Comparison of ENCODE assay signal across 10 mouse cellular contexts in genomic region chr10:19893976-19894375, GRCm38 (mm10). TPM values are rescaled to one million over a fixed set of nuclear protein-coding genes. Genes with fewer than 3 reads are reported as not detected.
DNase-seq lines count a peak whose midpoint lies in the region; ATAC-seq and TF ChIP-seq lines count a peak whose summit lies in the region.
"Had no signal": no experiment of that assay in that cellular context is flagged by ENCODE, and none has a peak within 500 bp of the region (broad histone marks: within the 10 kb centered on the region; RNA-seq: fewer than 3 reads in every experiment).

No protein-coding gene starts in this region.

- intact Hi-C loops in left cerebral cortex, postnatal 4 days (cut with DNase I), result loop anchor here (10.0 kb wide), 2 partner anchors 179 to 399 kb away; partner anchors contain the start of gene Il20ra

- peaks cover 8% of the 10 kb centered on the region for H3K36me3 ChIP-seq in E14TG2a.4 (ENCODE audit: insufficient read depth, low read length)
- no peaks in the 10 kb centered on the region for H3K36me3 ChIP-seq in forebrain, postnatal 0 days (ENCODE audit: insufficient read depth)

- DNase-seq in kidney, adult 9 months, result peak; percentile 50
- no peak for DNase-seq in kidney, adult 11 months
- DNase-seq in adrenal gland, postnatal 36 days, result peak; percentile 45 to 57
- DNase-seq in forebrain, postnatal 0 days, result peak; percentile 70
- peak; percentile 45 for DNase-seq in left cerebral cortex, postnatal 4 days
- peak; percentile 63 for DNase-seq in retina, postnatal 1 day

- no peak overlapping the region for H3K4me3 ChIP-seq in E14TG2a.4 (replicated peaks; ENCODE audit: low read length)
- H3K4me3 ChIP-seq in forebrain, postnatal 0 days (ENCODE audit: low read depth, low read length), result no peak overlapping the region
- H3K4me3 ChIP-seq: embryonic facial prominence, embryonic 15.5 days; limb, embryonic 12.5 days had no signal

- no peaks in the 10 kb centered on the region for H3K9me3 ChIP-seq in E14TG2a.4 (ENCODE audit: low read length)
- no peaks in the 10 kb centered on the region for H3K9me3 ChIP-seq in forebrain, postnatal 0 days (ENCODE audit: low read length)
- H3K9me3 ChIP-seq: embryonic facial prominence, embryonic 15.5 days; limb, embryonic 12.5 days had no signal

- no peak overlapping the region for H3K27ac ChIP-seq in forebrain, postnatal 0 days (ENCODE audit: low read depth, low read length)
- H3K27ac ChIP-seq: embryonic facial prominence, embryonic 15.5 days; limb, embryonic 12.5 days had no signal

- H3K9ac ChIP-seq in forebrain, postnatal 0 days, result no peak overlapping the region
- H3K9ac ChIP-seq: embryonic facial prominence, embryonic 15.5 days; limb, embryonic 12.5 days had no signal

- no peak overlapping the region for H3K4me2 ChIP-seq in forebrain, postnatal 0 days (ENCODE audit: low read depth)
- H3K4me2 ChIP-seq: embryonic facial prominence, embryonic 15.5 days; limb, embryonic 12.5 days had no signal

- peak; percentile 83 for TF ChIP-seq CTCF in E14TG2a.4 (conservative IDR thresholded peaks at IDR 0.05; ENCODE audit: low read length)
- peak; percentile 85 for TF ChIP-seq CTCF in forebrain, postnatal 0 days (IDR thresholded peaks at IDR 0.05; ENCODE audit: low read depth)

- H3K27me3 ChIP-seq in E14TG2a.4 (ENCODE audit: insufficient read depth, low read length), result no peaks in the 10 kb centered on the region
- H3K27me3 ChIP-seq in forebrain, postnatal 0 days (ENCODE audit: insufficient read depth, low read length), result no peaks in the 10 kb centered on the region
- H3K27me3 ChIP-seq: embryonic facial prominence, embryonic 15.5 days; limb, embryonic 12.5 days had no signal

- peak; percentile 40; the same call in 1 of the 2 replicates for ATAC-seq in forebrain, postnatal 0 days
- no peak for ATAC-seq in erythroid progenitor cell, adult 5-6 weeks (replicated peaks; ENCODE audit: low FRiP score, poor library complexity, severe bottlenecking)

- 18% methylated on average over 4 of the region's 4 CpGs for WGBS in forebrain, postnatal 0 days

- peaks cover 20% of the 10 kb centered on the region for H3K4me1 ChIP-seq in E14TG2a.4 (replicated peaks; ENCODE audit: low read depth, low read length)
- H3K4me1 ChIP-seq in forebrain, postnatal 0 days (ENCODE audit: insufficient read depth), result no peaks in the 10 kb centered on the region
- H3K4me1 ChIP-seq: embryonic facial prominence, embryonic 15.5 days; limb, embryonic 12.5 days had no signal

RNA-seq across cellular contexts. Expression of gene Pex7, which starts 13.5 kb away (rescaled TPM):
- total RNA-seq in adrenal gland, postnatal 36 days (2021), result 10 to 100 TPM; 42.7 to 68.8 TPM
- total RNA-seq in forebrain, postnatal 0 days (2014; rRNA removed), result 26.5 and 38.2 TPM in 2 replicates
- polyA plus RNA-seq in forebrain, postnatal 0 days (2015; fragmentation: Nextera tagmentation; extraction: Ambion mirVana), result 31.2 and 33.8 TPM in 2 replicates
- 10 to 100 TPM; 19.4 to 20.7 TPM for total RNA-seq in left cerebral cortex, postnatal 4 days (2021)
- total RNA-seq in erythroid progenitor cell, adult 5-6 weeks (2015; ENCODE audit: low replicate concordance), result 1.7 and 20.9 TPM in 2 replicates
- 1.4 and 8.9 TPM in 2 replicates for total RNA-seq in erythroid progenitor cell, adult 5-6 weeks (2017; ENCODE audit: low replicate concordance)

RNA-seq across cellular contexts. Expression of gene Map3k5, which starts 40.3 kb away (rescaled TPM):
- total RNA-seq in adrenal gland, postnatal 36 days (2021), result 10 to 100 TPM; 25.6 to 28.2 TPM
- total RNA-seq in forebrain, postnatal 0 days (2014; rRNA removed), result 4.8 and 5.8 TPM in 2 replicates
- 0.77 and 1.3 TPM in 2 replicates for polyA plus RNA-seq in forebrain, postnatal 0 days (2015; fragmentation: Nextera tagmentation; extraction: Ambion mirVana)
- total RNA-seq in left cerebral cortex, postnatal 4 days (2021), result 10 to 100 TPM; 21.3 to 23.4 TPM
- 1.4 and 4.2 TPM in 2 replicates for total RNA-seq in erythroid progenitor cell, adult 5-6 weeks (2015; ENCODE audit: low replicate concordance)
- total RNA-seq in erythroid progenitor cell, adult 5-6 weeks (2017; ENCODE audit: low replicate concordance), result 4.4 and 4.5 TPM in 2 replicates

RNA-seq across cellular contexts. Expression of gene Slc35d3, which starts 42.7 kb away (rescaled TPM):
- 1 to 10 TPM; 9.0 to 9.3 TPM for total RNA-seq in adrenal gland, postnatal 36 days (2021)
- 1.5 and 2.5 TPM in 2 replicates for total RNA-seq in forebrain, postnatal 0 days (2014; rRNA removed)
- 1.8 and 2.2 TPM in 2 replicates for polyA plus RNA-seq in forebrain, postnatal 0 days (2015; fragmentation: Nextera tagmentation; extraction: Ambion mirVana)
- 1 to 10 TPM; 1.3 to 1.5 TPM for total RNA-seq in left cerebral cortex, postnatal 4 days (2021)
- total RNA-seq in erythroid progenitor cell, adult 5-6 weeks (2015; ENCODE audit: low replicate concordance), result not detected in 2 replicates
- not detected in 2 replicates for total RNA-seq in erythroid progenitor cell, adult 5-6 weeks (2017; ENCODE audit: low replicate concordance)
